Mouse (Mus musculus) E14TG2a.4 (cell line): ENCODE measurements around the gene Clec14a.

ENCODE experiments used
- CTCF ChIP-seq: conservative IDR thresholded peaks from 2 replicates; pipeline ENCODE4 v1.5.1; 2014; ENCODE audit warnings: low read length
- NANOG ChIP-seq: IDR thresholded peaks from 2 replicates; pipeline ENCODE4 v1.6.1; 2014; ENCODE audit warnings: borderline replicate concordance, low read length, mixed read lengths
- POU5F1 ChIP-seq: IDR thresholded peaks from 2 replicates; pipeline ENCODE4 v1.6.1; 2014; ENCODE audit warnings: low read length, borderline replicate concordance

GRCm38 (mm10) chr12:58219078-58219477, 50.0 kb downstream of the Clec14a start:
- no peak for TF ChIP-seq CTCF
- TF ChIP-seq POU5F1: no peak
- TF ChIP-seq NANOG: no peak
